Mouse (Mus musculus) cerebellum, postnatal 14 days (tissue): ENCODE data around the gene Rassf1.

ENCODE experiments used
- DNase-seq, 2 experiments: peaks; one replicate each; pipeline ENCODE4 v3.0.0; 2021; ENCODE audit warnings: mixed read lengths in 2 of 2

Gene Rassf1

GRCm38 (mm10) chr9:107581584-107581983, 30.2 kb downstream of the Rassf1 start:
- no peak for DNase-seq

GRCm38 (mm10) chr9:107582509-107583062, 31.2 kb downstream of the Rassf1 start:
- no peak for DNase-seq

- no peak for DNase-seq
Measured at GRCm38 (mm10) chr9:107583174-107583573, 31.8 kb downstream of the Rassf1 start.

- no peak for DNase-seq
Measured at GRCm38 (mm10) chr9:107586504-107586903, 35.1 kb downstream of the Rassf1 start.

GRCm38 (mm10) chr9:107586974-107587832, 35.8 kb downstream of the Rassf1 start, which contains the start of gene Ifrd2:
Gene Ifrd2, plus strand, starts transcription at chr9:107587642.
- peak; percentile 95 to 96 for DNase-seq

GRCm38 (mm10) chr9:107587833-107588639, 36.7 kb downstream of the Rassf1 start:
- peak in 1 of 2 experiments; percentile 60 for DNase-seq

GRCm38 (mm10) chr9:107590058-107590772, 38.9 kb downstream of the Rassf1 start:
- peak; percentile 39 to 44 for DNase-seq

GRCm38 (mm10) chr9:107590773-107591060, 39.4 kb downstream of the Rassf1 start:
- no peak for DNase-seq

GRCm38 (mm10) chr9:107593101-107593976, 42.0 kb downstream of the Rassf1 start:
- DNase-seq, result peak; percentile 89 to 91

GRCm38 (mm10) chr9:107594281-107595062, 43.1 kb downstream of the Rassf1 start:
- DNase-seq, result no peak

GRCm38 (mm10) chr9:107596619-107597569, 45.5 kb downstream of the Rassf1 start:
- no peak for DNase-seq

GRCm38 (mm10) chr9:107598385-107598784, 47.0 kb downstream of the Rassf1 start:
- no peak for DNase-seq

GRCm38 (mm10) chr9:107599433-107599832, 48.1 kb downstream of the Rassf1 start:
- DNase-seq, result no peak

GRCm38 (mm10) chr9:107599842-107600241, 48.5 kb downstream of the Rassf1 start:
- DNase-seq, result peak; percentile 72 to 74

- DNase-seq, result peak in 1 of 2 experiments; percentile 73
Measured at GRCm38 (mm10) chr9:107600745-107601144, 49.4 kb downstream of the Rassf1 start.

GRCm38 (mm10) chr9:107601275-107601674, 49.9 kb downstream of the Rassf1 start:
- no peak for DNase-seq

GRCm38 (mm10) chr9:107602068-107602648, 50.8 kb downstream of the Rassf1 start:
- peak; percentile 98 to 100 for DNase-seq

- DNase-seq, result no peak
Measured at GRCm38 (mm10) chr9:107603251-107603650, 51.9 kb downstream of the Rassf1 start.

- no peak for DNase-seq
Measured at GRCm38 (mm10) chr9:107605041-107605661, 53.8 kb downstream of the Rassf1 start.
